Mouse (Mus musculus) lung, embryonic 15.5 days (tissue): ENCODE measurements around the gene Coq10a. TPM values are rescaled to one million over a fixed set of nuclear protein-coding genes. Genes with fewer than 3 reads are reported as not detected.

Source experiments
- ATAC-seq: fragments of 200-750 bp; cut with Nextera tagmentation; 2 replicates; pipeline ENCODE4 v1.8.0; 2017; ENCODE audit warnings: moderate number of reproducible peaks, borderline replicate concordance; ENCODE audit not compliant: low FRiP score, low TSS enrichment; ENCODE audit errors: extremely low read depth
- H3K27ac ChIP-seq: fragments of 300-500 bp; sonication (generic); 2 replicates; pipeline ENCODE4 v1.5.1; 2015; ENCODE audit warnings: moderate library complexity, mild to moderate bottlenecking, inconsistent platforms
- H3K27me3 ChIP-seq: fragments of 300-500 bp; sonication (generic); 2 replicates; pipeline ENCODE4 v1.6.1; 2015; ENCODE audit warnings: inconsistent platforms
- H3K36me3 ChIP-seq: fragments of 300-500 bp; sonication (generic); 2 replicates; pipeline ENCODE4 v1.6.1; 2015; ENCODE audit warnings: inconsistent platforms
- H3K4me1 ChIP-seq: fragments of 300-500 bp; sonication (generic); 2 replicates; pipeline ENCODE4 v1.6.1; 2015; ENCODE audit warnings: inconsistent platforms
- H3K4me2 ChIP-seq: fragments of 300-500 bp; sonication (generic); 2 replicates; pipeline ENCODE4 v1.6.1; 2015; ENCODE audit warnings: inconsistent platforms, mild to moderate bottlenecking, moderate library complexity
- H3K4me3 ChIP-seq: fragments of 300-500 bp; sonication (generic); 2 replicates; pipeline ENCODE4 v1.5.1; 2015; ENCODE audit warnings: mild to moderate bottlenecking, inconsistent platforms
- H3K9ac ChIP-seq: fragments of 300-500 bp; sonication (generic); 2 replicates; pipeline ENCODE4 v1.6.1; 2015; ENCODE audit warnings: inconsistent platforms
- H3K9me3 ChIP-seq: fragments of 300-500 bp; sonication (generic); 2 replicates; pipeline ENCODE4 v1.6.1; 2016; ENCODE audit warnings: inconsistent platforms
- WGBS: fragments of 180-500 bp; shearing (Covaris S2); methylation state at CpG from one replicate; pipeline ENCODE4 v1.1.7; 2015; 5-methylcytosine and 5-hydroxymethylcytosine counted together
- polyA plus RNA-seq: library from polyadenylated mRNA; unstranded; fragments of >200 nt; fragmentation: Nextera tagmentation; extraction: Ambion mirVana; gene quantifications from 2 replicates; pipeline ENCODE4 v1.2.1, GENCODE M21; 2015

The Coq10a gene
- polyA plus RNA-seq, 1 experiment from 2014 or later, result 12.6 TPM

DNA sequence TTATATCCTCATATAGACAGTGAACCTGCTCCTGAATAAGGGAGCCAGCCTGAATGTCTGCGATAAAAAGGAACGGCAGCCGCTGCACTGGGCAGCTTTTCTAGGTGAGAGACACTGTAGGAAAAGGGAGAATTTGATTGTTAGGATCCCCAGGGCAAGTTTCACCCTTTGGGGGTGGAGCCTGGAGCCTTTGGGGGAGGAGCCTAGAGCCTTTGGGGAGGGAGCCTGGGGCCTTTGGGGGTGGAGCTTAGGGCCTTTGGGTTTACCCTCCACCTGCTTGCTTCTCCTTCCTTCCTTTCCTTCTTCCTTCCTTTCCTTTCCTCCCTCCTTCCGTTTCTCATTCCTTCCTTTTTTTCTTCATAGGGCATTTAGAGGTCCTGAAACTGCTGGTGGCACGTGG, 11.8 kb upstream of the Coq10a start:
- no peak overlapping the region for H3K4me2 ChIP-seq
- H3K9ac ChIP-seq, result no peak overlapping the region
- no peak overlapping the region for H3K4me3 ChIP-seq
- no peaks in the 10 kb centered on the region for H3K9me3 ChIP-seq
- no peak overlapping the region for H3K27ac ChIP-seq
- 82% methylated on average over 5 of the region's 5 CpGs for WGBS
- peaks cover 14% of the 10 kb centered on the region for H3K4me1 ChIP-seq
- H3K27me3 ChIP-seq, result no peaks in the 10 kb centered on the region
- ATAC-seq, result no peak
- H3K36me3 ChIP-seq, result peaks cover 67% of the 10 kb centered on the region

DNA sequence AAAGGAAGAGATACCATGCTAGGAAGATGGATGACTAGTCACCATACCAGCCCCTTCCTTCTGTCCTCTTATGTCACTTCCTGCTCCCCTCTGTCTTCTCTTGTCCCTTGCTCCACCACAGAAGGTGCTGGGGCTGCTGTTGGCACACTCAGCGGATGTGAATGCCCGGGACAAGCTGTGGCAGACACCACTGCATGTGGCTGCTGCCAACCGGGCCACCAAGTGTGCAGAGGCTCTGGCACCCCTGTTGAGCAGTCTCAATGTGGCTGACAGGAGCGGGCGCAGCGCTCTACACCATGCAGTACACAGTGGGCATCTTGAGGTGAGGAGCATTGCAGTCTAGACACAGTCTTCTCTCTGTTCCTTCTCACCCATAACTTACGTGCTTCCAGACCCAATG, 10.5 kb upstream of the Coq10a start:
- ATAC-seq, result no peak
- Histone ChIP-seq H3K4me2 (no peak overlapping the region), H3K27me3 (no peaks in the 10 kb centered on the region), H3K27ac (no peak overlapping the region), H3K9me3 (no peaks in the 10 kb centered on the region), H3K4me1 (peaks cover 14% of the 10 kb centered on the region), H3K9ac (no peak overlapping the region), H3K4me3 (no peak overlapping the region), H3K36me3 (peaks cover 54% of the 10 kb centered on the region)
- 95% methylated on average over 7 of the region's 7 CpGs for WGBS

- Histone ChIP-seq H3K36me3 (peaks cover 46% of the 10 kb centered on the region), H3K4me2 (peak overlapping the region; percentile 87), H3K9me3 (no peaks in the 10 kb centered on the region), H3K4me1 (peaks cover 14% of the 10 kb centered on the region), H3K27ac (no peak overlapping the region), H3K27me3 (no peaks in the 10 kb centered on the region), H3K9ac (peak overlapping the region; percentile 99; the same call in 1 of the 2 replicates), H3K4me3 (peak overlapping the region; percentile 95)
- ATAC-seq, result no peak
- WGBS, result 53% methylated on average over 3 of the region's 3 CpGs
These were observed 9.7 kb upstream of the Coq10a start for GRCm38 (mm10) chr10:128378462-128378861.

DNA sequence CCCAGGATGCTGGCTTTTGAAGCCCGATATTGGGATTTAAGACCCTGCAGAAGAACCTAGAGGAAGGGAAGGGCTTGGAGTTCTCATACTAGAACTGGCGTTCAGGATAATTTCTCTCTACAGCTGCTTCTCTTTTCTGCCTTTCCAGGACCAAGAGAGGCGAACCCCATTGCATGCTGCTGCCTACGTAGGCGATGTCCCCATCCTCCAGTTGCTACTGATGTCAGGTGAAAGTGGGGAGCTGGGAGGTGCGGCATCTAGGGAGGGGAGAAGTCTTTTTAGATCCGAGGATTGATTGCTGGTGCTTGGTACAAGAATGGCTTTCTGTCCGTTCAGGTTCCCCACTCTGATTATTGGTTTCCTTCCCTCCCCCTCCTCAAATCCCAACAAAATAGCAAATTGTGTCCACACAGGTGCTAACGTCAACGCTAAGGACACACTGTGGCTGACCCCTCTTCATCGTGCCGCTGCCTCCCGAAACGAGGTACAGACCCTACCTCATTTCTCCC, 9.2 kb upstream of the Coq10a start:
- Histone ChIP-seq H3K4me3 (peak overlapping the region; percentile 95), H3K36me3 (peaks cover 42% of the 10 kb centered on the region), H3K9ac (peak overlapping the region; percentile 99), H3K27me3 (no peaks in the 10 kb centered on the region), H3K4me1 (peaks cover 14% of the 10 kb centered on the region), H3K9me3 (no peaks in the 10 kb centered on the region), H3K27ac (peak overlapping the region; percentile 95; the same call in 1 of the 2 replicates), H3K4me2 (peak overlapping the region; percentile 87)
- no peak for ATAC-seq
- WGBS, result 47% methylated on average over 14 of the region's 14 CpGs

DNA sequence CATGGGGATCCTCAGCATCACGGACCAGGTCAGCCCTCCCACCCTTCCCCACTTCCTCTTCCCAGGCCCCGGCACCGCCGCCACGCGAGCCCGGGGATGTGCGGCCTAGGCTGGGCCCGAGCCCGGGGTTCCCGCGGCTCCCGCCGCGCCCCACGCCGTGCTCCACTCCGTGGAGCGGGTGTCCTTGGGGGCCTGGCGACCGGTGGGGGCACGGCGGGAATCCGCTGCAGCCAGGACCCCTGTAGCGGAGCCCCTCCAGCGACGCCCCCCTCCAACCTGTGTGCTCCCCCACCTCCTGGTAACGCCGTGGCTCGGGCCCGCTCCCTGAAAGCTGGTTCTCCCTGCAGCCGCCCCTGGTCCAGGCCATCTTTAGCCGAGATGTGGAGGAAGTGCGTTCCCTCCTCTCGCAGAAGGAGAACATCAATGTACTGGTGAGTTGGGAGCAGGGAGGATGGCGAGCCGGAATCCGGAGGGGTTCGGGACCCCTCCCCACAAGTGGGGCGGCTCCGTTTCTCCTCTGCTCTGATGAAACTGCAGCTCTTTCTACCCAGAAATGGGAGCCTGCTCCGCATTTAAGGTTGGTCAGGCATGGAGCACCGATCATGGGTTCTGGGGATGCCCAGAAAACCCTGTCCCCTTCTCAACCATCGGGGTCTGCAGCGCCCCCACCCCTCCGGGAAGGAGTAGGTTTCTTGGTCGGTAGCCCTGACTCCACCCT, 8.6 kb upstream of the Coq10a start:
- Histone ChIP-seq H3K27ac (peak overlapping the region; percentile 95), H3K9ac (peak overlapping the region; percentile 99), H3K4me2 (peak overlapping the region; percentile 87), H3K27me3 (no peaks in the 10 kb centered on the region), H3K4me1 (peaks cover 14% of the 10 kb centered on the region), H3K4me3 (peak overlapping the region; percentile 95), H3K36me3 (peaks cover 36% of the 10 kb centered on the region), H3K9me3 (no peaks in the 10 kb centered on the region)
- under 1% methylated on average over 47 of the region's 47 CpGs for WGBS
- peak; percentile 65 for ATAC-seq

GRCm38 (mm10) chr10:128376455-128377211, 7.8 kb upstream of the Coq10a start, which contains the start of gene Ankrd52:
Gene Ankrd52 (plus strand): TSS chr10:128377115.
- peak; percentile 95 for ATAC-seq
- under 1% methylated on average over 44 of the region's 73 CpGs for WGBS
- peak within 1 kb of the TSS; percentile 95 for H3K27ac ChIP-seq
- H3K27me3 ChIP-seq, result no peaks in the 10 kb centered on the region
- peak within 1 kb of the TSS; percentile 95 for H3K4me3 ChIP-seq
- peaks cover 14% of the 10 kb centered on the region for H3K4me1 ChIP-seq
- H3K9me3 ChIP-seq, result no peaks in the 10 kb centered on the region
- H3K4me2 ChIP-seq, result peak within 1 kb of the TSS; percentile 87
- H3K36me3 ChIP-seq, result peaks cover 28% of the 10 kb centered on the region
- peak within 1 kb of the TSS; percentile 99 for H3K9ac ChIP-seq

- peak overlapping the region; percentile 87 for H3K4me2 ChIP-seq
- peak overlapping the region; percentile 95 for H3K27ac ChIP-seq
- peaks cover 24% of the 10 kb centered on the region for H3K36me3 ChIP-seq
- H3K9ac ChIP-seq, result peak overlapping the region; percentile 99
- H3K9me3 ChIP-seq, result no peaks in the 10 kb centered on the region
- H3K4me3 ChIP-seq, result peak overlapping the region; percentile 95
- 46% methylated on average over 4 of the region's 4 CpGs for WGBS
- peaks cover 14% of the 10 kb centered on the region for H3K4me1 ChIP-seq
- H3K27me3 ChIP-seq, result no peaks in the 10 kb centered on the region
- no peak for ATAC-seq
These were observed 7.3 kb upstream of the Coq10a start for GRCm38 (mm10) chr10:128376099-128376454.

GRCm38 (mm10) chr10:128374393-128374792, 5.6 kb upstream of the Coq10a start:
- Histone ChIP-seq H3K4me2 (no peak overlapping the region), H3K4me3 (no peak overlapping the region), H3K27ac (no peak overlapping the region), H3K4me1 (peaks cover 17% of the 10 kb centered on the region), H3K9me3 (no peaks in the 10 kb centered on the region), H3K36me3 (peaks cover 8% of the 10 kb centered on the region; the same call in 1 of the 2 replicates), H3K9ac (no peak overlapping the region), H3K27me3 (no peaks in the 10 kb centered on the region)
- 75% methylated on average over 6 of the region's 6 CpGs for WGBS
- ATAC-seq, result no peak

DNA sequence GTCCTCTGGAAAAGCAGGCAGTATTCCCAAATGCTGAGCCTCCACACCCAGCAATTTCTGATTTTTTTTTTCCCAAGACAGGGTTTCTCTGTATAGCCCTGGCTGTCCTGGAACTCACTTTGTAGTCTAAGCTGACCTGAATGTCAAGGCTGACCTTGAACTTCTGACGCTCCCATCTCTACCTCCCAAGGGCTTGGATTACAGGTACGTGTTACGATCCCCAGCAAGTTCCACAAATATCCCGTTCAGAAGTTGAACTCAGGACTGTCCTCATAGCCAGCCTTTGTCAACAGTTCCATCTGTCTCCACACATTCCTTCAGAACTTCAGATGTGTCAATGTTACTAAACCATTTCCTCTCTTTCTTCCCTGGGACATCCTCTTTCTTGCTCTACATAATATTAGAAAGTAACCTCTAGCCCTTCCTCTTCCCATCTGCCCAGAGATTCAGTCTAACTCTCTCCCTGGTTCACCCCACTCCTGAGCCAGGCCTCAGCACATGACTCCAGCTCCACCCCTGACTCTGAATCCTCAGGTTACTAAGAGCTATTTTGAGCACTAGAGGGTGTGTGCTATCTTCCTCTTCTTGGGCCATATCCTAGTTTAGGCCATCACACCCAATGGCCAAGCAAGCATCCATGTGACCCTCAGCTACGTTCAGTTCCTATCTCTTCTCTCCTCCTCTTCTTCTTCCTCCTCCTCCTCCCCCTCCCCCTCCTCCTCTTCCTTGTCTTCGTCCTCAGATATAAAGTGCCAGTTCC, 4.4 kb upstream of the Coq10a start:
- H3K27me3 ChIP-seq, result no peaks in the 10 kb centered on the region
- no peaks in the 10 kb centered on the region for H3K9me3 ChIP-seq
- no peak overlapping the region for H3K27ac ChIP-seq
- H3K4me2 ChIP-seq, result no peak overlapping the region
- no peak for ATAC-seq
- no peak overlapping the region for H3K4me3 ChIP-seq
- H3K36me3 ChIP-seq, result no peaks in the 10 kb centered on the region
- no peak overlapping the region for H3K9ac ChIP-seq
- H3K4me1 ChIP-seq, result peaks cover 13% of the 10 kb centered on the region
- 69% methylated on average over 6 of the region's 6 CpGs for whole genome bisulfite sequencing

DNA sequence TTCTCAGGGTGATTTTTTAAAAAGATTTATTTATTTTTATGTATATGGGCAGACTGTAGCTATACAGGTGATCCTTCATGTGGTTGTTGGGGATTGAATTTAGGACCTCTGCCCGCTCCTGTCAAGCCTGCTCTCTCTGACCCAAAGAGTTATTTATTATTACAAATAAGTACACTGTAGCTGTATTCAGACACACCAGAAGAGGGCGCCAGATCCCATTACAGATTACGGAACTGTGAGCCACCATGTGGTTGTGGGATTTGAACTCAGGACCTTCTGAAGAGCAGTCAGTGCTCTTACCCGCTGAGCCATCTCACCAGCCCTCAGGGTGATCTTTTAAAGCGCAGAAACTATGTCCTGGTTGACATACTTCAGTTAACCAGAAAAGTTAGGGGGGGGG, 3.3 kb upstream of the Coq10a start:
- no peak overlapping the region for H3K9ac ChIP-seq

DNA sequence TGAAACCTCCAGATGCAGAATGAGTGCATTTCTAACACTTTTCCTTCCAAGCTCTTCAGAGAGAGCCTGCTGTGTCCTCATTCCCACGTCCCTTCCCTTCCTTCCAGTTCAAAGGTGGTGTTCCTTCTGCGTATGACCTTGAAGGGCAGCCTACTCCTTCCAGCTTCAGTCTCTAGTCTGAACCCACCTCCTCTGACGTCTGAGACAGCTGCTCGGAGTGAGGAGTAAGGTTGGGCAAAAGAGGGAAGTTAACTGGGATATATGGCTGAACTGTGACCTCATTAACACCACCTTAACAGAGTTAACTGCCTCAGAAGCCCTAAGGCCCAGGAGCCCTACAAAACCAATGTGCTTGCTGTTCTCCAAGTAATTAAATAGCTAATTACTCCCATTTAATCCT, 1.8 kb upstream of the Coq10a start:
- WGBS, result 46% methylated on average over 4 of the region's 4 CpGs
- ATAC-seq, result no peak
- Histone ChIP-seq H3K9ac (no peak overlapping the region), H3K9me3 (no peaks in the 10 kb centered on the region), H3K4me2 (no peak overlapping the region), H3K4me3 (no peak overlapping the region), H3K36me3 (no peaks in the 10 kb centered on the region), H3K4me1 (peaks cover 14% of the 10 kb centered on the region), H3K27me3 (no peaks in the 10 kb centered on the region), H3K27ac (no peak overlapping the region)

More for the DNA sequence above, 3.3 kb upstream of the Coq10a start:
- Histone ChIP-seq H3K36me3 (no peaks in the 10 kb centered on the region), H3K4me3 (no peak overlapping the region), H3K9me3 (no peaks in the 10 kb centered on the region), H3K27me3 (no peaks in the 10 kb centered on the region), H3K27ac (no peak overlapping the region), H3K4me1 (peaks cover 14% of the 10 kb centered on the region), H3K4me2 (no peak overlapping the region)
- no peak for ATAC-seq
- WGBS, result 77% methylated on average over 5 of the region's 5 CpGs
